Mouse (Mus musculus): ENCODE data around the gene Klf6.

Gene Klf6

GRCm38 (mm10) chr13:5861157-5862002, at the start of gene Klf6:
Klf6 (plus strand) TSS chr13:5861482.
- peak; percentile 99 for DNase-seq

DNA sequence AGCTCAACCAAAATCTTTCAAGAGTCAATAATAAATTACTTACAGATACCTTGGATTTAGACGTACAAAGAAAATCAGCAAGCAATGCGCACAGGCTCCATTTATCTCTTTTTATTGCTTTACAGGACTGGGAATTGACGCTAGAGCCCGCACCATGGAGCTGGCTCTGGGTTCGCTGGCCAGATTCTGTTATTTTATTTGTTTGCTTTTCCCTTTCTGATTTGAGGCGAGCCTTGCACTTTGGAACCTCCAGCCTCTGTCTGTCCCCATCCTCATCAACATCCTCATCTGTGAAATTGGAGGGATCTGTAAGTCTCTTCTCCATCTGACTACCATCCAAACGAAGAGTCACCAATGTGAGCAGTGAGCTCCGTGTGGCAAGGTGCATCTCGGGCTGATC, 47.8 kb upstream of the Klf6 start:
- DNase-seq, result no peak

DNA sequence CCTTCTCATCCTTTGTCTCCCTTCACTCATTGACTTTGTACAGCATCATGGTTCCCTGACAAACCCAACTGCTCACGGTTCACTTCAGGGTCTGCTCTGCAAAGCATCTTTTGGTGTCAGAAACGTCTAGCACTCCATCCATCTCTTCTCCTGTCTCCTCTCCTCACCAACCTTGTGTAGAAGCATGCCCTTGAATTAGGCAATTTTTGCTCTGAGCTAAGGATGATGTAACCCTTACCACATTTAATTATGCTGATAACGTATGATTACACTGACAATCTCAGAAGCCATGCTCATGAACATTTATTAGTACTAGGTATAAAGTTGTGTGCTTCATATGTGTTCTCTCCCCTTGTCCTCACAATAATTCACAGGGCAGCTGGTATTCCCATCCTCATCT, 44.0 kb upstream of the Klf6 start:
- no peak for DNase-seq

DNA sequence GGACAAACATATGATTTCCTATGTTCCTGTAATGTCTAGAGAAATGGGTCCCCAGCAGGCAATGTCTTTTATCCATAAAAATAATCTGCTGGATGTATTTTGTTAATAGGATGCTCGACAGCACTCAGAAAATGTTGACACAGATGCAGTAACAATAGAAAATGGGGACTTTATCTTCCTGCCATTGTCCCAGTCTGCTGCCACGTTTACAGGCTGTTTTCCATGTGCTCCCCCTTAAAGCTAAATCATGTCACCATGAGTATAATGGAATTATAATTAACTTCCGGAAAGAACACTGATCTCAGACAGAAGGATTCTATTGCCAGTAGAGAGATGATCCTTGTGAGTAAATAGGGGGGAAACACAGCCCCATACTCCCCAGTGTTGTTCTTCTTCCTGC, 42.1 kb upstream of the Klf6 start:
- DNase-seq, result no peak

- DNase-seq, result no peak
Measured at GRCm38 (mm10) chr13:5822586-5822985, 38.7 kb upstream of the Klf6 start.

- no peak for DNase-seq
Measured at GRCm38 (mm10) chr13:5823150-5823549, 38.1 kb upstream of the Klf6 start.

GRCm38 (mm10) chr13:5824189-5824815, 37.0 kb upstream of the Klf6 start:
- no peak for DNase-seq

- DNase-seq, result peak in 1 of 2 experiments; percentile 24
Measured at GRCm38 (mm10) chr13:5826170-5826827, 35.0 kb upstream of the Klf6 start.

DNA sequence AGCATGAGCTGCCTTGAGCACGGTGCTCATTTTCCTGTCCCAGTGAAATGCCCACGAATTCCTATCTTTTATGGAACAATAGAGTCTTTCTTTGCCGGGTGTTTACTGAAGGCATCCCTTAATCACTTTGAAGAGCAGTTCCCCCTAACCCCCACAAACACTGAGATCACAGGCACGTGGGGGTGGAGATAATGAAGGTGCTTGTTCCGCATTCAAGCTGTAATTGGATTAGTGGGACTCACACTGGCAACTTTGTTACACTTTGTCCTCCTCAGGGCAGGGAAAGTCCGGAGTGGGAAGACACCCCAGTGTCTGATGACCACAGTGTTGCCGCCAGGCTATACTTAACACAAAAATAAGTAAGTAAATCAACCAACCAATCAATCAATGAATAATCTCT, 29.3 kb upstream of the Klf6 start:
- no peak for DNase-seq

DNA sequence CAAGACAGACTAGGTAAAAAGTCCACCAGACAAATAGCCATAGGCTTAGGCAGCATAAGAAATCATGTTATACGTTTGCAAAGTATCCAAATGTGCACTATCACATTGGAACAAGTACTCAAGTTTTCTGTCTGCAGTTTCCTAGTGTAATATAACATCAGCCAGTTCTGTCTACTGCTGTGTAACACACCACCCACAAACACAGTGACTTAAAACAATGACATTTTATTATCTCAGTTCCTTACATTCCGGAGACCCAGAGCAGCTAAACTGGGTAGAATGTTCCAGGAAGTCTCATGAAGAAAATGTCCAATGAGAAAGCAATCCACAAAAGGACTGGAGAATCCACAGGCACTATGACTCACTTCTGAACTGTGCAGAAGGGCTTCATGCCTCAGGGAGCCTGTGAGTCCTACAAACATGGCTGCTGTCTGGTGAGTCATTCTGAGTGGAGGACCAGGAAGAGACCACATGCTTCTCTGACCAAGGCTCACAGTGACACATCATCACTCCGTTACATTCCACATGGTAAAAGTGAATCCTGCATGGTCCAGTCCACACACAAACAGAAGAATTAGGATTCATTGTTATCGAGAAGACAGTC, 24.0 kb upstream of the Klf6 start:
- no peak for DNase-seq

- DNase-seq, result no peak
Measured at GRCm38 (mm10) chr13:5841418-5841817, 19.9 kb upstream of the Klf6 start.

GRCm38 (mm10) chr13:5842911-5843310, 18.4 kb upstream of the Klf6 start:
- no peak for DNase-seq

DNA sequence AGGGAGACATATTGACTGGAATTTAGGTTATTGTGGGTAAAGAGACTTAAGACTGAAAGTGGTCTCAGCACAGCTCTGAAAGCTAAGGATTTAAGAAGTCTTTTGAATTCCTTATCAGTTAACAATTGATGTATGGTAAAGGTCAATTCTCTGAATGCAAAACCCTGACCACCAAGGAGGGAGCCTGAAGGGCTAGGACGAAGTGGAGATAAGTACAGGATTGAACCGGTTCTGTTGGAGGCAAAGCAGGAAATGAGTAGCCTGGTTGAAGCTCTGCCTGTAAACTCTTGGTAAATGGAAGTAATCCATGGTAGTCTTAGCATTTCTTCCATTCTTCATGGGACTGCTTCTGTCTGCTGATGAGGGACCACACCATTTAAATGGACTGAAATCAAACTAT, 17.5 kb upstream of the Klf6 start:
- DNase-seq, result no peak

DNA sequence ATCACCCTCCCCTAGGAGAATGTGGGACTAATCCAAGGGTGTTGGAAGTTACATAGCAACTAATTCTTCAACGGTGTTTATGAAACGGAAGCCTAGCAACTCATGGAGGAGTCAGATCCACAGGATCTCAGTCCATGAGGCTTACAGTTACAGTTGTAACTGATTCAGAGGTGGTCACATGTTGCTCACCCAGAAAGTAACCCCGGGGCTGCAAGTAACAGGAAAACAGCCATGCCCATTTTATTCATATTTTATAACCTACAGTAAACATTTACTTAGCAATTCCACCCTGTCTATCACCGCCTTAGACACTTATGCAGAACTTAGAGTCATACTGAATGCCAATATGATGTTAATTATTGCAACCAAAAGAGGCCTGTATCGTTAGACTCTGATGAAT, 16.9 kb upstream of the Klf6 start:
- DNase-seq, result no peak

DNA sequence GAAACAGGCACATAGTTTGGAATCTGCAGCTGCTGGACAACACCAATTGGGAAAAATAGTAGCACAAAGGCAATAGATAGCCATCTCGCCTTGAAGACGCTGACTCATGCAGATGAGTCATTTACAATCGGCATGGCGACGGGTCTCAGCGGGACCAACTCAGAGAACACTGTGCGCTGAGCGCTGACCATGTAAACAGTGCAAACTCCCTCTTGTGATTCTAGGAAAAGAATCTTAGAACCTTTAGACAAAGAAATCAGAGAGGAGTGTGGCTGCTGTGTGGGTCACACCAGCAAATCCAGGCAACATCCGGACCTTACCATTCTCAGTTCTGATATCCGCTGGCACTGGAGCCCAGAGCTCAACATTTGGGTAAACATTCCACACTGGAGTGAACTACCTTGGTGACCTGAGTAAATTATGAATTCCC, 16.1 kb upstream of the Klf6 start:
- peak; percentile 34 to 55 for DNase-seq

DNA sequence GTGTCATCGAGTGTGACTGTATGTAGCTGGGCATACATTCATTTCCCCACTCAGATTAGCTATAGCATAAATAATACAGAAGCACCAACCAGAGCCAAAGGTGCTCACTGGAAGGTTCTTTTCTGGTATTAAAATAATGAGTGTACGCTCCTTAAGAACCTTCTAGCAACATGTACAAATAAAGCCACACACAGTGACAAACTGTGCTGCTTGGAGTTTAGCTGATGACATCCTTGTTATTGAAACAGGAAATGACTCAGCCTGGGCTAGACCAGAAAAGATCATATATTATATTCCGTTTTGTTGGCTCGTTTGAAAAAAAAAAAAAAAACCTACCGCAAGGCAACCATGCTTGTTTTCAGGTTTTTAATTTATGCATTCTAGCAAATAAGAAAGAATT, 15.7 kb upstream of the Klf6 start:
- no peak for DNase-seq

- DNase-seq, result no peak
Measured at GRCm38 (mm10) chr13:5846860-5847259, 14.4 kb upstream of the Klf6 start.

GRCm38 (mm10) chr13:5847736-5848135, 13.5 kb upstream of the Klf6 start:
- DNase-seq, result no peak

DNA sequence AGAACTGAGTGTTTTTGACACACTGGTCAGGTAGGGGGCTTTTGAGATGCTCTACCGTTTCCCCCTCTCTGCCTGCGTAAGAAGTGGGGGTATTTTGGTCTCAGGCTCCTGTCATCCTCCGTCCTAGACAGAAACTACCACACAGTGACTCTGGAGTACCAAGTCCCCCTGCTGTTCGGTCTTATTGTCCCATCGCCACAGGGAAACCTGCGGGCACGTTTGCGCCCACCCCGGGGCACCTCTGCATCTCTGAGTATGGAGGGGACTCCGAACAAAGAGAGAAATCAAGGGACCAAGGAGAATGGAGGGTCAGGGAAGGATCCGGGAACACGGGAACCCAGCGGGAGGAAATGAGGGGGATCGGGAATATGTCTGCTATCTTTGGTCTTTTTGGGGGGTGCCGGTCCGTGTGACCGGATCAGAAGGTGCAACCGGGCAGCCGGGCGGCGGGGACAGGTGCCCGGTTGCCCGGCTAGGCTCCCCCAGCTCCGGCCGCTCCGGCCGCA, 578 bp upstream of the Klf6 start:
- peak in 1 of 2 experiments; percentile 78 for DNase-seq

DNA sequence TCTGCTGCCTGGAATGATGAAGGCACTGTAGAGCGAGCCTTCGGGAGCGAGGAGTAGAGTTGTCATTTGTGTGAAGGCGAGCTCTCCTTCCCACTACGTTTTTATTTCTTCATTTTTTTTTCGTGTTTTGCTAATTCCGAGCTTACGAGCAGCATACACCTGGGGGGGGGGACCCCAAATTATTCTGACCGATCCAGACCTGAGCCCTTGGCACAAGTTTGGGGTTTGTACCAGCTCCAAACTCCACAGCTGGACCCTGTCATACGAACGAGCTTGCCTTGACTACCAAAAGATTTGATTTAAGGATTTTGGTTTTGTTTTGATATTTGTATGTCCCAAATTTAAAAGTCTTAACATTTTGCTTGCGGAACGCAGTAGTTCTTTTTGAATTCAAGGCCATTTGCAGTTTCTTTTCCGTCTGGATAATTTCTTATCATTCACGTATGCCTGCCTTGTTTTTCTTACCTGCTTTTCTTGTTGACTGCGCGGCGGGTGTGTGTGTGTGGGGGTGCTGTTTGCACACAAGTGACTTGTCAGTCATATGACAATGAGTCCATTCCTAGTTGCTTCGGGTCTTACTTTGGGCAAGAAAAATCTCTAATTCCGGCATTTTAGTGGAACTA, 832 bp downstream of the Klf6 start:
- DNase-seq, result peak; percentile 51 to 60

DNA sequence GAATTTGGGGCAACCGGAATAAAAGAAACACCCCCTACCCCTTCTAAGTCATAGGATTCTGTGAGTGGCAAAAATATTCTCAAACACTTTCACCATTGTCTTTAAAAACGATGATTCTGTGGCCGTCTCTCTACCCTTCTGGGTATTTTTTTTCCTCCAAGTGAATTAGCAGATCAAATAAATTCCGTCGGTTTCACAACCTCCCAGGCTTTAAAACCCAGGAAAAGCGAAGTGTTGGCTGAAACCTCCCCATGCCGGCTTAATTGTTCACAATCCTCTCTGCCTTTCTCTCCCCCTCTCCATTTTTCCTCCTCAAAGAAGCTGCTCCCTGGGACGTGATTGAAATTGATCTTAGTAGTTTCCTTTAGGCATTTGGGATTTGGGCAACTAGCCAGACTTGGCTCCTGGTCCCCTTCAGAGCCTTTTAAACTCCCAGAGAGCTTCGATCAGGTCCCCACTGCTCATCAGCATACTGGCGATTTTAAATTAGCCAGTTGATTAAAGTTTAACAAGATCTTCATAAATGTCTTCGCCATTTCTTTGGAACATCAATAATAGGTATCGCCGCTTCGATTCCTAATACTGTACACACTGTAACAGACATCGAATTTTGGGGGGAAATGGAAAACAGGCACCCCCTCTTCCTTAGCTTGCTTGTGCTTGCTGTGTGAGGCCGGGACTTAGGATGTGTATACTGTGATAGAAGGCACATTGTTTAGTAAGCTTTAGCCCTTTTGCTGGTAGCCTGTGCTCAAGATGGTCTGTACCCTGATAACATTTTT, 1.5 kb downstream of the Klf6 start:
- DNase-seq, result peak; percentile 35 to 58

DNA sequence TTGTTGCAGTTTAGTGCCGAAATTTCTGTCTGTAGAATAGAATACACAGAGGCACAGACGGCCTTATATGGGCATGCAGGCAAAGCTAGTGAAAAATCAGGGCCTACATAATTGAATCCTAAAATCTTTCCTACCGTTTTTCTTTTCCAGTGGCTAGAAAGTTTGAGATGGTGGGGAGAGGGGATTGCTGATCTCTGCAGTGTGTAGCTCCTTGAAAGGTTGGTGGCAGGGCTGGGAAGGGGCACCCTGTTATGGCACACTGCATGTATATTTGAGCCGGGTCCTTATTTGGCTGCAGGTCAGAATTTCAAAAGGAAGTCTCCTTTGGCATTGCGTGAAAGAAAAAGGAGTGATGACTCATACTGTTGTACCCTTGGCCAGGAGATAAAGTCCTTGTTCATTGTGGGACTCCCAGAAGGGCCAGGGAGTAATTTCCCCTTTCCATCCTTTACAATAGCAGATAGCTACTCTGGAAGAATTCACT, 2.2 kb downstream of the Klf6 start:
- DNase-seq, result peak in 1 of 2 experiments; percentile 35
